Mouse (Mus musculus): ENCODE results near the gene Ahnak.

Gene Ahnak

GRCm38 (mm10) chr19:8974638-8975037, 14.4 kb upstream of the Ahnak start:
- no peak for DNase-seq

DNA sequence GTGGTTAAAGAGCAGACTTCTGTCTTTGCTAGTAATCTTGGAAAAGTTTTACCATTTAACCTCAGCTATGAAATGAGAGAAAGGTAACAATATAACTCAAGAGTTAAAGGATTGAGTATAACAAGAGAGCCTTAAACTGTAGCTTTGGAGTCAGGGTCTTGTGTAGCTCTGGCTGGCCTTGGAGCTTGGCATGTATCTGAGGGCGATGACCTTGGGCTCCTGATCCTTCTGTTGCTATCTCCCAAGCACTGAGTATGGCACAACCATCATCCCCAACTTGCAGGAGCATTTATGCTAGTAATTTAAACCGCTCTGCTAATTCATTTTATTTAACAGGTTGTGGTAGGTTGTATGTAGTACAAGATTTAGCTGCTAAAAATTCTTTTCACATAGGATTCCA, 13.6 kb upstream of the Ahnak start:
- no peak for DNase-seq

DNA sequence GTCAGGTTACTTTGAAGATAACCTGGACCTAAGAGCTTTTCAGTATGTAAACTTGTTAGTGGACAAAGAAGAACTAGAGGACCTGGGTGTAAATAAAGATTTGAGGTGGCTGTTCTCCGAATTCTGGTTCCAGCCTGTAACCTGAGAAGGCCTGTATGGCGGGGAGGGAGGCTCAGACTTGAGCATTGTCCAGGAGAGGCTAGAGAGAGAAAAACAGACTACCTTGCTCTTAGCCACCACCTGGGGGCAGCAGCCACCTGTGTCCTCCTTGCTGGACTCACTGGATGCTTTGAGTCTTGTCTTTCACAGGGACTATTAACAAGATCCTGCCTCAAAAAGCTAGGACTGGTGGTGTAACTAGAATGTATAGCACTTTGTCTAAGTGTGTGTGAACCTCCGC, 12.5 kb upstream of the Ahnak start:
- DNase-seq = peak; percentile 38

GRCm38 (mm10) chr19:8980771-8981170, 8.3 kb upstream of the Ahnak start:
- DNase-seq = no peak

- DNase-seq = no peak
Observed at GRCm38 (mm10) chr19:8981450-8982168, 7.5 kb upstream of the Ahnak start.

- no peak for DNase-seq
Observed at GRCm38 (mm10) chr19:8982303-8983149, 6.6 kb upstream of the Ahnak start.

GRCm38 (mm10) chr19:8983150-8983650, 5.9 kb upstream of the Ahnak start:
- no peak for DNase-seq

GRCm38 (mm10) chr19:8984255-8984868, 4.7 kb upstream of the Ahnak start:
- DNase-seq = no peak

DNA sequence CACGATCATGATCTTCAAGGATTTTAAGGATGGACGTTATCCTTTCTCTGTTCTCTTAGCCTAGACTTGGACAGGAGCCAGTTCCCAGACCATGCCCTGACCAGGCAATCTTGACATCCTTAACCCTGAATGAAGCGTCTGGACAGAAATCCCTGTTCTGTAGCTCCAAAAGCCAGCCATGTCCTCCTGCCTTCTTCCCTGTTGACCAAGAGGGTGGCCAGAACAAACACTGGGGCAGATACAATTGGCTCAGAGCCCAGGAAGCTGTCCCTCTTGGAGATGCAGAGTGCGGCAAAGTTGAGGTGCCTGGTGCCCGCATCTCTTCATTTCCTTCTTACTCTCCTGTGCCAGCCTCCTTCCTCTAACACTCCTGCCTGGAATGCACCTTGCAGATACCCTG, 3.2 kb upstream of the Ahnak start:
- DNase-seq = no peak

DNA sequence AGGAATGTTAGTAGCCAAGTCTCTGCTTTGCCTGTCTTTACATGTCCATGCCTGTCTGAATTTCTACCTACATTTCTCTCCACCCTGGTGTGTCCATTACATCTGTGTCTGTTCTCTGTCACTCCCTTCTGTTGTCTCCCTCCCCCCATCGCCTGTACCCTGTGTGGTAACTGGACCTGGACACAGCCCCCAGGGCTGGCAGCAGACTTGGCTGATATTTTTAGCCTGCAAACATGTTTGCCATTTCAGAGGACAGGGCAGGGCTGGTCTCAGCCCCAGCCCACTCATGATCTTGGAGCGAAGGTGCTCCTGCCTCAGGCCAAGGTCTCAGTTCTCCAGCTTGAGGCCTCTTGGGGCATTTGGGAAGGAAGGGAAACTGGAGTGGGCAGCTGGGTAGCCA, 1.3 kb upstream of the Ahnak start:
- no peak for DNase-seq

DNA sequence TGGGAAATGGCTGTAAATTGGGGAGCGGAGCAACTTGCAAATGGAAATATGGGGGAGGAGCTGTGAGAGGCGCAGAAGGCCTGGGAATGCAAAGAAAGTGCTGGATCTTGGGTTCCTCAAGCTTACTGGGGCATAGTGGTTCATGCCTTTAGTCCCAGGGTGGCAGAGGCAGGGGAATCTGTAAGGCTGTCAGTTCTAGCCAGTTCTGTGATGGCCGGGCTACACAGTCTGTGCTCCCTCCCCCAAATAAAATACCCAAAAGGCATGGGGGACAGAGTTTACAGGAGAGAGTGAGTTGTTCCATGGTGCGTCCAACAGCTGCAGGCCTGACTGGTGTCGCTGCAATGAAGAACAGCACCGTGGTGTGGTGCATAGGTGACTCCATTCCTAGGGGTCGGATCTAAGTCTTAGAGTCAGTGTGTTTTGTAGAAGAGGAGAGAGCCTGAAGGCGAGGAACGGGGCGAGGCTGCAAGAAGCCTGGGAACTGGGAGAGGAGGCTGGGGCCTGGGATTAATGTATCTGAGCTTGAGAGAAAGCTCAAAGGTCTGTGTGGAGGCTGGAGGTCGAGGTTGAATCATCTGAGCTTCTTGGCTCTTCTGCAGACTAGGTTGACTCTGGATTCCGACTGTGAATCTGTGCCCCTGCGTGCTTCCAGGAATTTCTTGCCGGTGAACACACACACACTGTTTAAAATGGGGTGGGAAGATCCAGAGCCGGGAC, 578 bp upstream of the Ahnak start:
- DNase-seq = no peak

- no peak for DNase-seq
Observed at GRCm38 (mm10) chr19:8989567-8990431, 715 bp downstream of the Ahnak start.

DNA sequence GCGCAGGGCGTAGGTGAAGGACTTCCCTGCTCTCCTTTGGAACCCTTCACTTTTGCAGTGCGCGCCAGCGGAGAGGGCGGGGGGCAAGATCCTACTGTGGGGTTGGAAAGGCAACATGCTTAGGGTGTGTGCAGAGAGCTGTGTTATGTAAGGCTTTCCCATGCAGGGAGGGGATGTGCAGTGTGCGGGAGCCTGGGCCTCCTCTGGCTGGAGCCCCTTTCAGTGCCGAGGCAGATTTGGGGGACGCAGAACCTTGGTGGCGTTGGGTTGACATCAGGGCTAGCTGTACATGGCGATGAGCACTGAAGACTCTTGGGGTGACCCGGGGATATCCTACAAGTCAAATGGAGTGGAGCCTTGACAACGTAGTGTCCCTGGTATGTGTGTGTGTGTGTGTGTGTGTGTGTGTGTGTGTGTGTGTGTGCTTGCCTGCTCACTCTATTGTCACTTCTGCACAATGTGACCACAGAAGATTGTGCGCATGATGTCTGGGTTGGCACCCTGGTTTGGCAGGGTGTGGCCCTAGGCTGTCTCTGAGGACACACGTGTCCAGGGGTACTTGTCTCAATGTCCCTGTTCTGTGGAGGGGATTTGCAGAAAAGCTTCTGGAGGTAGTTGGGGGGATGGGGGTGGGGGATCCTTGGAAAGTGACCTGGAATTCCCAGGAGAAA, 1.5 kb downstream of the Ahnak start:
- DNase-seq = no peak

DNA sequence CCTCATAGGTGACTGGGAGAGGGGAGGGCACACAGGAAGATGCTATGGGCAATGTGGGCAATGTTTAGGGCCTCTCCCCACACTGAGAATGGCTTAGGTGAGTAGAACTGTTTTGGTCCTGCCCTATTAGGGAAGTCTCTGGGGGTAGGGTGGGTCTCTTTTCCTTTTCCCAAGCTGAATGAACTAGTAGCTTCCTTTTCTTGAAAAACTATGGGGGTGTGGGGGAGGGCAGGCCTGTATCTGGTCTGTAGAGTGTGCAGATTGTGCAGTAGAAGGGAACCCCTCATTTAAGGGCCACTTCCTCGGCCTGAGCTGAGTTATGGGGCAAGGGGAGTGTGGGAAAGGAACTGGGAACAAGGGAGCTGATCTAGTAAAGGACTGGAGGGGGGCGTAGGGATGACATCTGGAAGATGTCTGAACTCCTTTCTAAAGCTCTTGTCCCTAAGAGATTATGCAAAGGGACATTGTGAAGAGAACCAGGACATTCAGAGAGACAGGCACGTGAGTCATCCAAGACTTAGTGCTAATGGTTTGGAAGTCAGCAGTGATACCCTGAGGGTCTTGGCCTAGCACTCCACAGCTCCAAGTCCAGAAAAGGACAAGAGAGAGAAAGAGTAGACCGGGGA, 2.3 kb downstream of the Ahnak start:
- no peak for DNase-seq

DNA sequence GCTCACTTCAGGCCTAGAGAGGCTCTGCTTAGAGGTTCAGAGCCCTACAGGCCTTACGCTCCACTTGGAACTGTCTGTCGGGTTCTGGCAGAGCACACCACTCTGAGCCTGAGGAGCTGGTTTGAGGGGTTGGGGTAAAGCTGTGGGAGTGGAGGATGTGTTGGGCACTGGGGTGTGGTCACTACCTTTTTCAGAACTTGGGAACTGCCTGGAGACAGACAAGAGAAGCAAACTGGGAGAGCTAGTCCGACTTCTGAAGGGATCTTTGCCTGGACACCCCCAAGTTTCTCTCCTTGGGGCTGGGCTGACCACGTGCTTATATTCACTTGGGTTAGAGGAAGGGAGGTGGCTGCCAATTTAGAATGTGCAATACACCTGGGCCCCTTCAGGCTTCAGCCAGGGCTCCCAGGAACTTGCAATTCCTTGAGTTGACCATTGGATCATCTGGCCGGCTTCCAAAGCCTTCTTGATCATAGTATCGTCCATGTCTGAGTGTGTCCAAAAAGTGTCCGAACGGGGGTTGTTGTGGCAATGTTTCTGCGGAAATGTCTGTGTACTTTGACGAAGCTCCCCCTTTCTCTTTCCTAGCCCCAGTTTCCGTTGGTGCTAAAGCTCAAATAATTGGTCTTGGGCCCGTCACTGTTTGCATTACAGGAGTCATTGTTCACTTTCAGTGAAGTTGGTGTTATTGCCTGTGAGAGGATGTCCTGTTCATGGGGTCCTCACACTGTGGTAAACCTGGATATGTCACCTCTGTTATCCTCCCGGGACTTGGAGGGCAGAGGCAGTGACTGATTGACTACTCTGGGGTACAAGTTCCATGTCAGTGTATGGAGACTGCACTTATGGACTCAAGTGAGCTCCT, 3.0 kb downstream of the Ahnak start:
- no peak for DNase-seq

GRCm38 (mm10) chr19:8992769-8993624, 3.9 kb downstream of the Ahnak start:
- no peak for DNase-seq

DNA sequence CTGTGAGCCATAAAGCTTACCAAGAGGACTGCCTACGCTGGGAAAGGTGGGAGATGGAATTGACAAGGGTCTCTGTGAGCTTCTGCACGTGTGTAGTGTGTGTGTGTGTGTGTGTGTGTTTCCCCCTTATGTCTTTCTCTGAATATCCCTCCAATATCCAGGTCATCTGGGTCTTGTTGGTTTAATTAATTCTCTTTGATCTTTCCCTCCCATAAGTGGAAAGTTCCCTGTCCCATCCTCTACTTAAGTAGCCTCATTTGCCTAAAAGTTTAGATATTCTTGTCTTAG, 4.5 kb downstream of the Ahnak start:
- no peak for DNase-seq

GRCm38 (mm10) chr19:8994813-8995607, 5.9 kb downstream of the Ahnak start:
- DNase-seq = no peak
